Mouse (Mus musculus) lung, postnatal 36 days (tissue): ENCODE results near the gene Irf2bp2.

Source experiments
- DNase-seq: peaks from one replicate; pipeline ENCODE4 v3.0.0; 2022; ENCODE audit warnings: mixed read lengths

Irf2bp2 gene

GRCm38 (mm10) chr8:126586101-126586500 lies 7.7 kb downstream of the Irf2bp2 start:
- DNase-seq, result no peak

- DNase-seq, result no peak
Observed at GRCm38 (mm10) chr8:126585561-126586031, 8.2 kb downstream of the Irf2bp2 start.

- no peak for DNase-seq
Observed at GRCm38 (mm10) chr8:126584844-126585231, 8.9 kb downstream of the Irf2bp2 start.

- DNase-seq, result peak; percentile 91
Observed at GRCm38 (mm10) chr8:126583971-126584843, 9.6 kb downstream of the Irf2bp2 start.

- peak; percentile 69 for DNase-seq
Observed at GRCm38 (mm10) chr8:126583534-126583933, 10.3 kb downstream of the Irf2bp2 start.

- no peak for DNase-seq
Observed at GRCm38 (mm10) chr8:126583018-126583417, 10.8 kb downstream of the Irf2bp2 start.

GRCm38 (mm10) chr8:126582509-126582908 lies 11.3 kb downstream of the Irf2bp2 start:
- peak; percentile 94 for DNase-seq

- DNase-seq, result no peak
Observed at GRCm38 (mm10) chr8:126581662-126582061, 12.1 kb downstream of the Irf2bp2 start.

GRCm38 (mm10) chr8:126580826-126581225 lies 13.0 kb downstream of the Irf2bp2 start:
- DNase-seq, result no peak

- no peak for DNase-seq
Observed at GRCm38 (mm10) chr8:126580086-126580485, 13.7 kb downstream of the Irf2bp2 start.

GRCm38 (mm10) chr8:126578641-126579040 lies 15.1 kb downstream of the Irf2bp2 start:
- no peak for DNase-seq

- DNase-seq, result no peak
Observed at GRCm38 (mm10) chr8:126576919-126577318, 16.9 kb downstream of the Irf2bp2 start.

- no peak for DNase-seq
Observed at GRCm38 (mm10) chr8:126576086-126576485, 17.7 kb downstream of the Irf2bp2 start.

- DNase-seq, result no peak
Observed at GRCm38 (mm10) chr8:126574882-126575637, 18.7 kb downstream of the Irf2bp2 start.

- no peak for DNase-seq
Observed at GRCm38 (mm10) chr8:126573878-126574277, 19.9 kb downstream of the Irf2bp2 start.

GRCm38 (mm10) chr8:126573079-126573694 lies 20.6 kb downstream of the Irf2bp2 start:
- no peak for DNase-seq

- DNase-seq, result peak; percentile 60
Observed at GRCm38 (mm10) chr8:126571065-126571660, 22.6 kb downstream of the Irf2bp2 start.

- no peak for DNase-seq
Observed at GRCm38 (mm10) chr8:126570521-126571040, 23.2 kb downstream of the Irf2bp2 start.

- no peak for DNase-seq
Observed at GRCm38 (mm10) chr8:126570046-126570445, 23.7 kb downstream of the Irf2bp2 start.

GRCm38 (mm10) chr8:126569638-126570037 lies 24.1 kb downstream of the Irf2bp2 start:
- DNase-seq, result no peak

GRCm38 (mm10) chr8:126567674-126568073 lies 26.1 kb downstream of the Irf2bp2 start:
- DNase-seq, result peak; percentile 36

GRCm38 (mm10) chr8:126566446-126567062 lies 27.2 kb downstream of the Irf2bp2 start:
- DNase-seq, result peak; percentile 80
